Mouse (Mus musculus) ES-Bruce4 (cell line): ENCODE measurements around the gene Ptgfrn.

Source experiments
- CTCF ChIP-seq: IDR thresholded peaks from one replicate; pipeline ENCODE4 v1.8.1; 2011; ENCODE audit warnings: low read depth, low read length
- POLR2A ChIP-seq: IDR thresholded peaks from one replicate; pipeline ENCODE4 v1.8.1; 2011; ENCODE audit warnings: low read length; ENCODE audit not compliant: insufficient read depth

GRCm38 (mm10) chr3:101044686-101045085, 65.4 kb downstream of the Ptgfrn start:
- TF ChIP-seq CTCF (no peak), POLR2A (no peak)
